Mouse (Mus musculus) embryonic facial prominence, embryonic 10.5 days (tissue): Measurements from ENCODE around the gene Vps41. TPM values are rescaled to one million over a fixed set of nuclear protein-coding genes. Genes with fewer than 3 reads are reported as not detected.

Experiments
- DNase-seq: peaks from one replicate; pipeline ENCODE4 v3.0.0-alpha.2; 2017; ENCODE audit warnings: low spot score
- H3K27ac ChIP-seq: fragments of 300-500 bp; sonication (generic); replicated peaks from 2 replicates; pipeline ENCODE4 v1.5.1; 2016; ENCODE audit warnings: mild to moderate bottlenecking
- H3K27me3 ChIP-seq: fragments of 300-500 bp; sonication (generic); replicated peaks from 2 replicates; pipeline ENCODE4 v1.6.1; 2016; ENCODE audit warnings: low read depth, mild to moderate bottlenecking; ENCODE audit not compliant: poor library complexity, severe bottlenecking
- H3K36me3 ChIP-seq: fragments of 300-500 bp; sonication (generic); replicated peaks from 2 replicates; pipeline ENCODE4 v1.6.1; 2016; ENCODE audit warnings: mild to moderate bottlenecking, moderate library complexity
- H3K4me1 ChIP-seq: fragments of 300-500 bp; sonication (generic); 2 replicates; pipeline ENCODE4 v1.6.1; 2016
- H3K4me3 ChIP-seq: fragments of 300-500 bp; sonication (generic); 2 replicates; pipeline ENCODE4 v1.5.1; 2016; ENCODE audit warnings: mild to moderate bottlenecking, moderate library complexity
- H3K9me3 ChIP-seq: fragments of 300-500 bp; sonication (generic); 2 replicates; pipeline ENCODE4 v1.6.1; 2016; ENCODE audit warnings: mild to moderate bottlenecking
- WGBS: fragments of 180-500 bp; shearing (Covaris S2); methylation state at CpG from one replicate; pipeline ENCODE4 v1.1.7; 2016; 5-methylcytosine and 5-hydroxymethylcytosine counted together
- polyA plus RNA-seq: library from polyadenylated mRNA; unstranded; fragments of >200 nt; fragmentation: Nextera tagmentation; extraction: Ambion mirVana; gene quantifications from 2 replicates; pipeline ENCODE4 v1.2.1, GENCODE M21; 2016

The Vps41 gene
- polyA plus RNA-seq, 1 experiment from 2014 or later = 64.0 TPM

GRCm38 (mm10) chr13:18809465-18809864 is 92.4 kb downstream of the Vps41 start:
- no peaks in the 10 kb centered on the region for H3K9me3 ChIP-seq
- no peak overlapping the region for H3K27ac ChIP-seq
- 81% methylated on average over 4 of the region's 4 CpGs for WGBS
- no peak for DNase-seq
- H3K27me3 ChIP-seq = no peaks in the 10 kb centered on the region
- no peak overlapping the region for H3K4me3 ChIP-seq
- H3K4me1 ChIP-seq = no peaks in the 10 kb centered on the region
- H3K36me3 ChIP-seq = peaks cover 6% of the 10 kb centered on the region; the same call in 1 of the 2 replicates

DNA sequence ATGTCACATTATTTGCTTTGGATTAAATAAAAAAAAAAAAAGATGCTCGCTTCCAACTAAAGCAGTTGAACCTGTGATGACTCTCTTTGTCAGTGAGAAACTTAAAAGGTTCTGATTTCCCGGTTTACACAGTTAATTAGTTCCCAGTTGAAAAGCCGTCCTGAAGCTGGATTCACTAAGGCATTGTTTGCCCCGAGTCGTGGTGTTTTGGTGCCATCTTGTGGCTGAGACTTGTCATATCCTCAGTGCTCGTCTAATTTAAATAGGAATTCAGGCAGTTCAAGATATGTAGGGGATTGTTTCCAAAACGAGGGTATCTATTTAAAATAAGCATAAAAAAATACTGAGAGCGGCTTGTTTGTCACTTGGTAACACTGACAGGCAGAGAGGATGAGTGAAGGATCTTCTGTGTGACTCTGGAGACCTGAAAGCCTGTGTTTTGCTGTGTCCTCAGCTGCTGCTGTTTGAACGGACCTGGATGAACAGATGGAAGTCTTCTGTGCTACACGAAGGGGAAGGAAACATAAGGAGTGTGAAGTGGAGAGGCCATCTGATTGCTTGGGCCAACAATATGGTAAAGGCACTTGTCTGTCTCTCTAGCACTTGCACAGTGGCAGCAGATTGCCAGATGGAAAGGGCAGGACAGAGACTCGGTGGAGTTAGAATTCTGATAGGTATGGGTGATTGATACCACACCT is 93.0 kb downstream of the Vps41 start:
- Histone ChIP-seq H3K9me3 (no peaks in the 10 kb centered on the region), H3K4me1 (no peaks in the 10 kb centered on the region), H3K27me3 (no peaks in the 10 kb centered on the region), H3K4me3 (no peak overlapping the region), H3K36me3 (peaks cover 11% of the 10 kb centered on the region; the same call in 1 of the 2 replicates), H3K27ac (no peak overlapping the region)
- 24% methylated on average over 11 of the region's 11 CpGs for whole genome bisulfite sequencing
- DNase-seq = peak; percentile 80

DNA sequence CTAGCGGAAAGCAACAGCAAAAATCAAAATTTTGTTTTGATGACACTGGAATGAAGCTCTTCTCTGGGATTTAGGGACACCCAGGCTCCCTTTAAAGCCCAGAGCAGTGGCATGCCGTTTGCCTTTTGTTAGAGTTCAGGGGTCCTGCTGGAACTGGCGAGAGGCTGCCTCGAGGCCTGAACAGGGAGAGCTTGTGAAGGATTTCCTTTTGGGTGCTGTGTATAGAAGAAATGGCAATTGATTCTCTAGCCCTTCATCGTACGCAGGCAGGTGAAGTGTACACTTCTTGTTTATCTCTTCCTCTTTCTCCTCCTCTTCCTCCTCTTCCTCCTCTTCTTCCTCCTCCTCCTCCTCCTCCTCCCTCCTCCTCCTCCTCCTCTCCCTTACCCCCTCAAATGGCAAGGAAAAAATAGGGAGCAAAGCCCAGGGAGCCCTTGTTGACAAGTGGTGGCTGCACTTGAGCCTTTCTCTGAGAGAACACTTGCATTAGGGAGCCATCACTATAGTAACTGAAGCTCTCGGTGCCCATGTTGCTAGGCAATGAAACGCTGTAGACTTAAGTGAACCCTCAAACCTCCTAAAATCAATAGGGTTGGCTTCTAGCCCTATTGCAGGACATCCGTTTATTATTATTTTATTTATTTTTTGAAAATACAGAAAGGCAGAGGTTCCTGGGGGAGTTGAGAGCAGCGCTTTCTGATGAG is 107.5 kb downstream of the Vps41 start:
- Histone ChIP-seq H3K9me3 (no peaks in the 10 kb centered on the region), H3K27me3 (no peaks in the 10 kb centered on the region), H3K4me3 (no peak overlapping the region), H3K36me3 (peaks cover 3% of the 10 kb centered on the region; the same call in 1 of the 2 replicates), H3K4me1 (no peaks in the 10 kb centered on the region), H3K27ac (no peak overlapping the region)
- DNase-seq = no peak
- WGBS = 78% methylated on average over 10 of the region's 10 CpGs

GRCm38 (mm10) chr13:18827029-18827428 is 109.9 kb downstream of the Vps41 start:
- H3K9me3 ChIP-seq = no peaks in the 10 kb centered on the region
- WGBS = 95% methylated on average over 10 of the region's 10 CpGs
- H3K36me3 ChIP-seq = no peaks in the 10 kb centered on the region
- no peaks in the 10 kb centered on the region for H3K4me1 ChIP-seq
- no peak overlapping the region for H3K27ac ChIP-seq
- no peak for DNase-seq
- H3K27me3 ChIP-seq = no peaks in the 10 kb centered on the region
- no peak overlapping the region for H3K4me3 ChIP-seq

DNA sequence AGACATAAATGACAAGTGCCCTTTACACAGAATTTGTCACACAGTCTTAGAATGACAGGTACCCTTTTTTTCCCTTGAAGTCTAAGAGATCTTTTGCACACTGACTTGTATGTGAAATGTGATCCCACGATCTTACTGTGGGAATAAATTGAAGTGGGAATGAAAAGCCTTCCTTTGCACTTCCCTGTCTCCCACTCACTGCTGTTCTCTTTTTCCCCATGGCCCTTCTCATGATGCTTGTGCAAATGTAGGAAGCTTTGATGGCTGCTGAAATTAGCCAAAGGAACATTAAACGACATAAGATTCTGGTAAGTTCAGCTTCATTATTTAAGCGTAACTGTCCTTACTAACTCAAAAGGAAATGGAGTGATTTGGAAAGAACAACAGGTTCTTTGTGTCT is 113.4 kb downstream of the Vps41 start:
- 82% methylated on average over 3 of the region's 3 CpGs for WGBS
- no peaks in the 10 kb centered on the region for H3K27me3 ChIP-seq
- no peaks in the 10 kb centered on the region for H3K4me1 ChIP-seq
- no peak overlapping the region for H3K27ac ChIP-seq
- H3K36me3 ChIP-seq = no peaks in the 10 kb centered on the region
- no peak for DNase-seq
- no peak overlapping the region for H3K4me3 ChIP-seq
- no peaks in the 10 kb centered on the region for H3K9me3 ChIP-seq

- no peaks in the 10 kb centered on the region for H3K9me3 ChIP-seq
- no peaks in the 10 kb centered on the region for H3K27me3 ChIP-seq
- no peak overlapping the region for H3K4me3 ChIP-seq
- H3K36me3 ChIP-seq = no peaks in the 10 kb centered on the region
- DNase-seq = no peak
- H3K4me1 ChIP-seq = no peaks in the 10 kb centered on the region
- 92% methylated on average over 4 of the region's 4 CpGs for WGBS
- no peak overlapping the region for H3K27ac ChIP-seq
These were observed 122.1 kb downstream of the Vps41 start for GRCm38 (mm10) chr13:18839231-18839630.

GRCm38 (mm10) chr13:18840366-18840765 is 123.3 kb downstream of the Vps41 start:
- Histone ChIP-seq H3K9me3 (no peaks in the 10 kb centered on the region), H3K4me1 (no peaks in the 10 kb centered on the region), H3K27ac (no peak overlapping the region), H3K36me3 (0 out of 2 replicates have a peak, but pooled peaks cover under 1% of the 10 kb centered on the region), H3K27me3 (no peaks in the 10 kb centered on the region), H3K4me3 (no peak overlapping the region)
- WGBS = 61% methylated on average over 4 of the region's 4 CpGs
- DNase-seq = no peak

- Histone ChIP-seq H3K36me3 (0 out of 2 replicates have a peak, but pooled peaks cover 6% of the 10 kb centered on the region), H3K27ac (no peak overlapping the region), H3K9me3 (no peaks in the 10 kb centered on the region), H3K4me3 (no peak overlapping the region), H3K4me1 (no peaks in the 10 kb centered on the region), H3K27me3 (no peaks in the 10 kb centered on the region)
- DNase-seq = no peak
- 74% methylated on average over 2 of the region's 2 CpGs for WGBS
These were observed 123.9 kb downstream of the Vps41 start for GRCm38 (mm10) chr13:18841019-18841418.

DNA sequence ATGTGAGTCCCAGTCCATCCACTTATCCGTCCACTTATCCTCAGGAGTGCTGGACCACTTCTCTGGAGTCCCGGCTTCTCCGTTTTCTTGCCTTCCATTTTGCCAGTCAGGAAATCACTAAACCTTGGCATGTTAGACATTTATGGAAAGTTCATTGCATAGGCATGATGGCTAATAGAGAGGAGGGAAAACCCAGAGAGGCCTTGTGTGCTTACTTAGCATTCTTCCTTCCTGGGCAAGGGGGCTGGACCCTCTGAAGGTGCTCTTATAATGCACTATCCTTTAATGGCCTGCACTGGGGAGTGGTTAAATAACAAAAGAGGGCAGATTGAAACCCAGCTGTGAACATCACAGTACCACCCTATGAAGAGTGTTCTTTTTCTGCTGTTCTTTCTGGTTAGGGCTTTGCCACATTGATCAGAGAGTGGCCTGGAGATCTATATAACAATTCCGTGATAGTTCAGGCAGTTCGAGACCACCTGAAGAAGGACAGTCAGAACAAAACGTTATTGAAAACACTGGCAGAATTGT is 124.7 kb downstream of the Vps41 start:
- DNase-seq = no peak
- Histone ChIP-seq H3K27ac (no peak overlapping the region), H3K4me3 (no peak overlapping the region), H3K9me3 (no peaks in the 10 kb centered on the region), H3K27me3 (no peaks in the 10 kb centered on the region), H3K36me3 (peaks cover 11% of the 10 kb centered on the region; the same call in 1 of the 2 replicates), H3K4me1 (no peaks in the 10 kb centered on the region)
- WGBS = 92% methylated on average over 6 of the region's 6 CpGs

GRCm38 (mm10) chr13:18842556-18842955 is 125.5 kb downstream of the Vps41 start:
- peaks cover 11% of the 10 kb centered on the region; the same call in 1 of the 2 replicates for H3K36me3 ChIP-seq
- no peaks in the 10 kb centered on the region for H3K4me1 ChIP-seq
- no peak overlapping the region for H3K4me3 ChIP-seq
- no peak overlapping the region for H3K27ac ChIP-seq
- WGBS = 89% methylated on average over 4 of the region's 4 CpGs
- no peaks in the 10 kb centered on the region for H3K9me3 ChIP-seq
- no peak for DNase-seq
- H3K27me3 ChIP-seq = no peaks in the 10 kb centered on the region

DNA sequence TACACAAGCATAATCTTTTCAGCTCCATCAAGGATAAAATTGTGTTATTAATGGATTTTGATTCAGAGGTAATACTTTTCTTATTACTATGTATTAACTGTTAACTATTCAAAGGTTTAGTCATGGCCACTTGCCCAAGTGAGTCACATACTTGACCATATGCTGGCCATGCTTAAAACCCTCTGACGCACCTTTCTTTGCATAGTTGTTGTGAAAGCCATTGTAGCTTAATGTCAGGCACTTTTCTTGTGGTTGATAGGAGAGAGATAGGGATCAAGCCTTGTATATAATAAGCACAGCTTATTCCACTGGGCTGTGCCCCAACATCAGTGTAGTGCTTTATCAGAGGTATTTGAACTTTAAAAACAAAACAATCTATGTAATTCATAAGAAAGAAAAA is 126.5 kb downstream of the Vps41 start:
- 91% methylated on average over 1 of the region's 1 CpGs for WGBS

GRCm38 (mm10) chr13:18847386-18847785 is 130.3 kb downstream of the Vps41 start:
- Histone ChIP-seq H3K4me3 (no peak overlapping the region), H3K4me1 (no peaks in the 10 kb centered on the region), H3K27ac (no peak overlapping the region), H3K9me3 (no peaks in the 10 kb centered on the region), H3K36me3 (peaks cover 20% of the 10 kb centered on the region; the same call in 1 of the 2 replicates), H3K27me3 (no peaks in the 10 kb centered on the region)
- 85% methylated on average over 3 of the region's 3 CpGs for WGBS
- no peak for DNase-seq

More for the DNA sequence above, 126.5 kb downstream of the Vps41 start:
- H3K4me3 ChIP-seq = no peak overlapping the region
- H3K9me3 ChIP-seq = no peaks in the 10 kb centered on the region
- no peaks in the 10 kb centered on the region for H3K27me3 ChIP-seq
- no peak overlapping the region for H3K27ac ChIP-seq
- no peak for DNase-seq
- H3K36me3 ChIP-seq = peaks cover 11% of the 10 kb centered on the region; the same call in 1 of the 2 replicates
- no peaks in the 10 kb centered on the region for H3K4me1 ChIP-seq

GRCm38 (mm10) chr13:18849563-18849962 is 132.5 kb downstream of the Vps41 start:
- H3K36me3 ChIP-seq = peaks cover 22% of the 10 kb centered on the region; the same call in 1 of the 2 replicates
- DNase-seq = no peak
- no peaks in the 10 kb centered on the region for H3K4me1 ChIP-seq
- H3K4me3 ChIP-seq = no peak overlapping the region
- H3K9me3 ChIP-seq = no peaks in the 10 kb centered on the region
- H3K27ac ChIP-seq = no peak overlapping the region
- H3K27me3 ChIP-seq = no peaks in the 10 kb centered on the region
